Comparison of ENCODE assay signal across 12 mouse cellular contexts in genomic region chr12:15222497-15223170, GRCm38 (mm10).
DNase-seq lines count a peak whose midpoint lies in the region; ATAC-seq lines count a peak whose summit lies in the region.
"Had no signal": no experiment of that assay in that cellular context is flagged by ENCODE, and none has a peak within 500 bp of the region (broad histone marks: within the 10 kb centered on the region; RNA-seq: fewer than 3 reads in every experiment).

No protein-coding gene starts in this region.

- H3K9me3 ChIP-seq in kidney, embryonic 14.5 days (ENCODE audit: control insufficient read depth, low read length), result no peaks in the 10 kb centered on the region
- H3K9me3 ChIP-seq in kidney, embryonic 16.5 days (ENCODE audit: low read length), result no peaks in the 10 kb centered on the region
- H3K9me3 ChIP-seq in forebrain, embryonic 13.5 days (replicated peaks), result no peaks in the 10 kb centered on the region
- H3K9me3 ChIP-seq in hindbrain, embryonic 12.5 days (replicated peaks), result no peaks in the 10 kb centered on the region
- no peaks in the 10 kb centered on the region for H3K9me3 ChIP-seq in neural tube, embryonic 12.5 days
- H3K9me3 ChIP-seq: liver, embryonic 13.5 days had no signal

- no peak overlapping the region for H3K9ac ChIP-seq in kidney, embryonic 14.5 days (ENCODE audit: low read depth, low read length)
- no peak overlapping the region for H3K9ac ChIP-seq in kidney, embryonic 16.5 days (replicated peaks; ENCODE audit: low read length)
- H3K9ac ChIP-seq in forebrain, embryonic 13.5 days, result no peak overlapping the region
- H3K9ac ChIP-seq in hindbrain, embryonic 12.5 days, result no peak overlapping the region
- H3K9ac ChIP-seq in neural tube, embryonic 12.5 days, result no peak overlapping the region
- H3K9ac ChIP-seq: liver, embryonic 13.5 days had no signal

- H3K4me1 ChIP-seq in kidney, embryonic 14.5 days (ENCODE audit: control insufficient read depth, insufficient read depth, low read length), result no peaks in the 10 kb centered on the region
- no peaks in the 10 kb centered on the region for H3K4me1 ChIP-seq in kidney, embryonic 16.5 days (ENCODE audit: insufficient read depth, low read length)
- peaks cover 4% of the 10 kb centered on the region; the same call in 1 of the 2 replicates for H3K4me1 ChIP-seq in forebrain, embryonic 13.5 days
- H3K4me1 ChIP-seq in hindbrain, embryonic 12.5 days, result no peaks in the 10 kb centered on the region
- H3K4me1 ChIP-seq in neural tube, embryonic 12.5 days, result 0 out of 2 replicates have a peak, but pooled peaks cover 4% of the 10 kb centered on the region
- H3K4me1 ChIP-seq: liver, embryonic 13.5 days had no signal

- H3K4me3 ChIP-seq in kidney, embryonic 14.5 days (ENCODE audit: low read length), result no peak overlapping the region
- H3K4me3 ChIP-seq in kidney, embryonic 16.5 days (ENCODE audit: low read length), result no peak overlapping the region
- H3K4me3 ChIP-seq in forebrain, embryonic 13.5 days, result no peak overlapping the region
- no peak overlapping the region for H3K4me3 ChIP-seq in hindbrain, embryonic 12.5 days
- no peak overlapping the region for H3K4me3 ChIP-seq in neural tube, embryonic 12.5 days
- H3K4me3 ChIP-seq: liver, embryonic 13.5 days had no signal

- H3K27me3 ChIP-seq in kidney, embryonic 14.5 days (ENCODE audit: control insufficient read depth, insufficient read depth, low read length), result no peaks in the 10 kb centered on the region
- no peaks in the 10 kb centered on the region for H3K27me3 ChIP-seq in kidney, embryonic 16.5 days (ENCODE audit: insufficient read depth, low read length)
- no peaks in the 10 kb centered on the region for H3K27me3 ChIP-seq in forebrain, embryonic 13.5 days
- no peaks in the 10 kb centered on the region for H3K27me3 ChIP-seq in hindbrain, embryonic 12.5 days
- no peaks in the 10 kb centered on the region for H3K27me3 ChIP-seq in neural tube, embryonic 12.5 days (replicated peaks)
- H3K27me3 ChIP-seq: CH12.LX; liver, embryonic 13.5 days; Patski had no signal

- H3K27ac ChIP-seq in kidney, embryonic 14.5 days (ENCODE audit: low read depth, low read length), result no peak overlapping the region
- H3K27ac ChIP-seq in kidney, embryonic 16.5 days (ENCODE audit: low read length), result no peak overlapping the region
- H3K27ac ChIP-seq in forebrain, embryonic 13.5 days, result no peak overlapping the region
- no peak overlapping the region for H3K27ac ChIP-seq in hindbrain, embryonic 12.5 days
- H3K27ac ChIP-seq in neural tube, embryonic 12.5 days, result no peak overlapping the region
- H3K27ac ChIP-seq: liver, embryonic 13.5 days had no signal

- no peak overlapping the region for H3K4me2 ChIP-seq in kidney, embryonic 14.5 days (replicated peaks; ENCODE audit: low read depth, low read length)
- H3K4me2 ChIP-seq in kidney, embryonic 16.5 days (replicated peaks; ENCODE audit: low read depth, low read length), result no peak overlapping the region
- H3K4me2 ChIP-seq in forebrain, embryonic 13.5 days, result no peak overlapping the region
- no peak overlapping the region for H3K4me2 ChIP-seq in hindbrain, embryonic 12.5 days (replicated peaks)
- no peak overlapping the region for H3K4me2 ChIP-seq in neural tube, embryonic 12.5 days (replicated peaks)
- H3K4me2 ChIP-seq: liver, embryonic 13.5 days had no signal

- ATAC-seq in kidney, embryonic 14.5 days (ENCODE audit: low FRiP score, low TSS enrichment), result 0 out of 2 replicates have a peak, but pooled peaks have one; percentile 49
- ATAC-seq in kidney, embryonic 16.5 days (ENCODE audit: low FRiP score, low TSS enrichment), result no peak
- ATAC-seq in forebrain, embryonic 13.5 days, result peak; percentile 60; the same call in 1 of the 2 replicates
- ATAC-seq in hindbrain, embryonic 12.5 days (ENCODE audit: low FRiP score), result peak; percentile 79
- ATAC-seq in neural tube, embryonic 12.5 days (ENCODE audit: low FRiP score, low read depth), result peak; percentile 71
- ATAC-seq: Patski had no signal

- no peaks in the 10 kb centered on the region for H3K36me3 ChIP-seq in kidney, embryonic 14.5 days (ENCODE audit: control insufficient read depth, insufficient read depth, low read length)
- no peaks in the 10 kb centered on the region for H3K36me3 ChIP-seq in kidney, embryonic 16.5 days (ENCODE audit: insufficient read depth, low read length)
- no peaks in the 10 kb centered on the region for H3K36me3 ChIP-seq in forebrain, embryonic 13.5 days (ENCODE audit: poor library complexity, severe bottlenecking)
- no peaks in the 10 kb centered on the region for H3K36me3 ChIP-seq in hindbrain, embryonic 12.5 days
- H3K36me3 ChIP-seq in neural tube, embryonic 12.5 days, result no peaks in the 10 kb centered on the region
- H3K36me3 ChIP-seq: liver, embryonic 13.5 days had no signal

- no peak for DNase-seq in layer of hippocampus, postnatal 25 days (ENCODE audit: extremely low spot score in 1 of 2, low spot score in 1 of 2)
- DNase-seq in layer of hippocampus, adult 9-10 months (ENCODE audit: low spot score), result no peak
- DNase-seq: kidney, adult 8-10 months; liver, embryonic 13.5 days; thymus, postnatal 4 days had no signal

- WGBS in kidney, embryonic 14.5 days, result 93% methylated on average over 5 of the region's 5 CpGs
- WGBS in kidney, embryonic 16.5 days, result 93% methylated on average over 5 of the region's 5 CpGs
- 81% methylated on average over 5 of the region's 5 CpGs for WGBS in forebrain, embryonic 13.5 days
- WGBS in hindbrain, embryonic 12.5 days, result 87% methylated on average over 5 of the region's 5 CpGs
- WGBS in neural tube, embryonic 12.5 days, result 81% methylated on average over 5 of the region's 5 CpGs
